In genomic region chr10:84377956-84378355, GRCm38 (mm10) we compare ENCODE assay signal across 23 mouse cellular contexts.
"Had no signal": no experiment of that assay in that cellular context is flagged by ENCODE, and none has a peak within 500 bp of the region (broad histone marks: within the 10 kb centered on the region; RNA-seq: fewer than 3 reads in every experiment).

No protein-coding gene starts in this region.

- H3K9me3 ChIP-seq: heart, embryonic 13.5 days; heart, embryonic 15.5 days; hindbrain, embryonic 13.5 days; hindbrain, embryonic 15.5 days; kidney, embryonic 15.5 days; limb, embryonic 13.5 days; limb, embryonic 15.5 days; liver, embryonic 12.5 days had no signal

- H3K4me3 ChIP-seq: heart, embryonic 13.5 days; heart, embryonic 15.5 days; hindbrain, embryonic 13.5 days; hindbrain, embryonic 15.5 days; kidney, embryonic 15.5 days; layer of hippocampus, adult 2 months; limb, embryonic 13.5 days; limb, embryonic 15.5 days; liver, embryonic 12.5 days had no signal

- DNase-seq: gastrocnemius, postnatal 14 days; gastrocnemius, postnatal 36 days; heart, adult 18-20 months; heart, postnatal 14 days; kidney, adult 11 months; kidney, adult 2 months; kidney, adult 9 months; kidney, postnatal 14 days; kidney, postnatal 36 days; left cerebral cortex, postnatal 4 days had no signal

- H3K9ac ChIP-seq: heart, embryonic 13.5 days; heart, embryonic 15.5 days; hindbrain, embryonic 13.5 days; hindbrain, embryonic 15.5 days; kidney, embryonic 15.5 days; limb, embryonic 13.5 days; limb, embryonic 15.5 days; liver, embryonic 12.5 days; liver, embryonic 14.5 days had no signal

- H3K27me3 ChIP-seq: heart, embryonic 13.5 days; heart, embryonic 15.5 days; hindbrain, embryonic 13.5 days; hindbrain, embryonic 15.5 days; kidney, embryonic 15.5 days; limb, embryonic 13.5 days; limb, embryonic 15.5 days; liver, embryonic 12.5 days had no signal

- H3K27ac ChIP-seq: heart, embryonic 13.5 days; heart, embryonic 15.5 days; hindbrain, embryonic 13.5 days; hindbrain, embryonic 15.5 days; hindbrain, postnatal 0 days; kidney, embryonic 15.5 days; kidney, postnatal 0 days; layer of hippocampus, adult 2 months; limb, embryonic 13.5 days; limb, embryonic 15.5 days; liver, embryonic 12.5 days; liver, embryonic 14.5 days had no signal

- H3K4me2 ChIP-seq: heart, embryonic 13.5 days; heart, embryonic 15.5 days; hindbrain, embryonic 13.5 days; hindbrain, embryonic 15.5 days; kidney, embryonic 15.5 days; limb, embryonic 13.5 days; limb, embryonic 15.5 days; liver, embryonic 12.5 days had no signal

- ATAC-seq: hindbrain, postnatal 0 days; intestine, embryonic 16.5 days; liver, embryonic 12.5 days had no signal
